Mouse (Mus musculus) spleen, postnatal 10 days (tissue): ENCODE data around the gene A530016L24Rik.

Experiments used
- DNase-seq, 2 experiments: peaks; one replicate each; pipeline ENCODE4 v3.0.0; 2021 to 2022; ENCODE audit warnings: low spot score in 2 of 2

A530016L24Rik gene

GRCm38 (mm10) chr12:112489134-112489533 is at the start of gene A530016L24Rik:
Gene A530016L24Rik (plus strand): TSS chr12:112489448.
- DNase-seq, result no peak

GRCm38 (mm10) chr12:112439993-112440392 is 49.3 kb upstream of the A530016L24Rik start:
- DNase-seq, result no peak

DNA sequence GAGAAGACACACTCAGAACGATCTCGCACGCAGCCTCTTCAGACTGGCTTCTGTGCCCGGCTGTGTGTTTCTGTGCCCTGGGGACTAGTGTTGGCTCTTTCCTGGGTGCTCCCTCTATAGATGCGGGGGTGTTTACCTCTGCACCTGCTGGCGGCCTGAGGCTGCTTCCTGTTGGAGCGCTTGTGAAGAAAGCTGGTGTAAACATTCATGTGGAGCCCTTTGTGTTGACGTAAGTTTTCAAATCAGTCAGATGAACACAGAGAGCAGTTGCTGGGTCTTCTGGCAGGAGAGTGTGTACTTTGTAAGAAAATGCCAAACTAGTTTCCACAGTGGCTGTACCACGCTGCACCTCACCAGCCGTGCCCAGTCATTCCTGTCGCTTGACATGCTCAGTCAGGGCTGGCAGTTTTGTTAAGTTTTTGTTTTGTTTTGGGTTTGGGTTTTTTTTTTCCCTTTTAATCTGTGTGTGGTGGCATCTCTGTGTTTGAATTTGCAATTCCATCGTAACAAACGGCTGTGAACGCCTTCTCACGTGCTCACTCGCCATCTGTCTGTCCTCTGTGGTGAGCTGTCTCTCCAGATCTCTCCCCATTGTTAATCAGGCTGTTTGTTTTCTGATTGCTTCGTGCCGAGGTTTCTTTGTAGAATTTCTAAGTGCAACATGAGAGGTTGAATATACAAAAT is 40.0 kb upstream of the A530016L24Rik start:
- DNase-seq, result no peak

GRCm38 (mm10) chr12:112449828-112450180 is 39.4 kb upstream of the A530016L24Rik start:
- DNase-seq, result no peak

DNA sequence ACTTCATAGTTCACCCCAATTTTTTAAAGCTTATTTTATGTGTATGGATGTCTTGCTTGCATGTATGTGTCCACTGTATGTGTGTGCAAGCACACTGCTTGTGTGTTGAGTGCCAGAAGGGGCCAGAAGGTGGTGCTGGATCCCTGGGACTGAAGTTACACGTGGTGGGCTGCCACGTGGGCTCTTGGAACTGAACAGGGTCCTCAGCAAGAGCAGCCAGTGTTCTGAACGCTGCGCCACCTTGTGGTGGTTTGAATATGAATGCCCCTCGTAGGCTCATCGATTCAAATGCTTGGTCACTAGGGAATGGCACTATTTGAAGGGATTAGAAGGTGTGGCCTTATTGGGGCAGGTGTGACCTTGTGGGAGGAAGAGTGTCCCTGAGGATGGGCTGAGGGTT is 38.4 kb upstream of the A530016L24Rik start:
- DNase-seq, result peak in 1 of 2 experiments; percentile 46

- no peak for DNase-seq
These were observed 37.9 kb upstream of the A530016L24Rik start for GRCm38 (mm10) chr12:112451381-112451780.

DNA sequence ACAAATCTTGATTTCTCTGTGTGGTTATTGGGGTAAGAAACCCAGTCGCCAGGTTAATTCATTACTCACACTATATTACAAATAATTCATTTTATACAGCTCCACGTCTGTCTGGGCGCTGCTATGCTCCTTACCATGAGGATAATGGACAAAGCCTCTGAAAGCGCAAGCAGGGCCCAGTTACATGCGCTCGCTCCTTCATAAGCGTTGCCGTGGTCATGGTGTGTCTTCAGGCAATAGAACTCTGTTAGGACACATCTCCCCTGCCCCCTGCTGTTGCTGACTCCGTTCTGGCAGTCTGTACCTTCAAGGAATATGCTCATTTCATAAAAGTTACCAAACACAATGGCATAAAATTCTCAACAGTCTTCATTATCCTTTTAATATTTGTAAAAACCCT is 37.4 kb upstream of the A530016L24Rik start:
- DNase-seq, result no peak

DNA sequence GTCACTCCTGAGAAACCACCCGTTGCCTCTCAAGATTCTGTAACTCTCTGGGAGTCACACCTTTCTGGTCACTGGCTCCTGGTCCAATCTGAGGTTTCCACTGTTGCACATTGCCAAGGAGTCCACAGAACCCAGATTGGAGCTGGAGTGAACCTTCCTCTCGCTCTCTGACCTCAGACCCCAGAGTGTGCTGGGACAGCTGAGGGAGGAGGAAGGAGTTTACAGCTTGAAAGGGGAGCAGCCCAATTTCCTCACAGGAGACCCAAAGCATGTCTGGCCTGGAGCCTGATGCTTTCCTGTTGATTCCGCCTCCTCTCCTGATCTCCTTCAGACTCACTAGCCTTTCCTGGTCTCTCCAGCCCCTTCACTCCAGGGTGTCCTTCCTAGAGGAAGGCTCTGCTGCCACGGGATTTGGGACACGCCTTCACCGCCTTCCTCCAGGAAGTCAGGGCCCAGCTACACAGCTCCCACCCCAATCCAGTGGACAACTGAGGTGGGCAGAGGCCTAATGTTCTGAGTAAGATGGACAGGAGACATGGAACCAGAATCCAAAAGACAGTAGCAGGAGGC is 33.0 kb upstream of the A530016L24Rik start:
- no peak for DNase-seq

- DNase-seq, result no peak
These were observed 31.4 kb upstream of the A530016L24Rik start for GRCm38 (mm10) chr12:112457839-112458238.

GRCm38 (mm10) chr12:112462423-112462822 is 26.8 kb upstream of the A530016L24Rik start:
- DNase-seq, result no peak

GRCm38 (mm10) chr12:112463209-112463608 is 26.0 kb upstream of the A530016L24Rik start:
- no peak for DNase-seq

GRCm38 (mm10) chr12:112463750-112464444 is 25.4 kb upstream of the A530016L24Rik start:
- DNase-seq, result no peak

DNA sequence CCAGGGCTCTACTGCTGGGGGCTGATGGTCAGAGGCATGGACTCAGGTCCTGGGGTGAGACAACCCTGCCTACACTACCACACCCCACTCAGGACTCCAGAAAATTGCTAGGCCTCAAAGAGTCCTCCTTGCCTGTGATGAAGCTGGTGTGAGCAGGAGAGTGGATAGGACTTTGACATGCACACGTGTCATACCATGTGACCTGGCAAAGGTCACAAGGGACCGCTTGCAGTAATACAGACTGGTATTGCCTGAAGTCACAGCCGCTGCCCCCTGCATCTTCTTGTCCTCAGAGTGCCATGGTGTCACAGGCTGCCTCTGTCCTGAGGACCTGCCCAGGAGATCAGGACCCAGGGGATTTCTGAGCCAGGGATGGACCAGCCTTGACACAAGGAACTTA is 24.7 kb upstream of the A530016L24Rik start:
- no peak for DNase-seq

DNA sequence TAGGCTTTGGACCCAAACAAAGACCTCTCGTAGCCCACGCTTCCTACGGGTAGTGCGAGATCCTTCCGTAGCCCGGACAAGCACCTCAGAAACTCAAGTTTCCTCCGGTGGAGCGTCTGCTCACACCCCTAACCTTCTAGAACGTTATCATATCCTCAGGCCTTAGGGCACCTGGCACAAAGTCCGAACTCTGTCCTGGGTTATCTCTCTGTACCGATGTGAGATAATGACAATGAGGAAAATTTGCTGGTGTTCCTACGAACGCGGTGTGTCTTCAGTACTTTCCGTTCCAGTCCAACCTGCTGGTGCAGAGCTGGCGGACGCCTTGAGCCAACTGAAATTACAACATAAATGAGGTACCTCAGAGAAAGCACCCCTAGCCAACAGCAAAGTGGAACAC is 23.3 kb upstream of the A530016L24Rik start:
- no peak for DNase-seq

- no peak for DNase-seq
These were observed 21.9 kb upstream of the A530016L24Rik start for GRCm38 (mm10) chr12:112467387-112467786.

- DNase-seq, result no peak
These were observed 19.9 kb upstream of the A530016L24Rik start for GRCm38 (mm10) chr12:112469393-112469792.

DNA sequence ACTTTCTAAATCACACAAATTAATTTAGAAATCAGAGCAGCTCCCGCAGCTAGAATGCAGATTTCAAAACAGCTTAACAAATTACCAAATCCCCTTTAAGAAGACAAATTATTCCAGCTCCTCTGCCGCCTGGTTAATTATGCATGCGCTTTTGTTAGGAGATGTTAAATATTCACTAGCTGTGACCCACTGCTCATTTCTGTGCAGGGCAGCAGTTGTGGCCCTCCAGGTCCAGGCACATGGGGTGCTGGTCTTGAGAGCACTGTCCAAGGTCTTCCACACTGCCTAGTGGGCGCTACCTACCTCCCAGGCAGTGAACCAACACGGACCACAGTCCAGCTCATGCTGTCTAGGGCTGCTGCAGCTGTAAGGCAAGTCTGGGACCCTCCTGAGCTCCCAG is 19.0 kb upstream of the A530016L24Rik start:
- no peak for DNase-seq

DNA sequence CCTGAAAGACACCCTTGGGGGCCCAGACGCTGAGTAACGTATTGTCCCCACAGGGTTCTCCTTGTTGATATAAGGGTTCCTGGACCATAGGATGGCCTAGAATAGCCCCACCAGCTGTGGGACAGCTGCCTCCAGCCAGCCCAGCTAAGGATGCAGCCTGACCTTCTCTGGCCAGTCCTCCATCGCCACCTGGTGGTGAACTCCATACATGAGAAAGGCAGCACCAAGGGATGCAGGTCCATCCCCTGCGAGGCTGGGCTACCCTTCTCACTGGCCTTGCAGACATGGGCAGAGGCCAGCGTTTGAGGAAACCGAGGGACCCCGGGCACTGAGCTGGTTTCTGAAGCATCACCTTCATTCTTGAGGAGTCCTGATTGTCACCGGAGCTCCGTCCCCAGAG is 15.5 kb upstream of the A530016L24Rik start:
- peak; percentile 49 to 80 for DNase-seq

- DNase-seq, result no peak
These were observed 287 bp downstream of the A530016L24Rik start for GRCm38 (mm10) chr12:112489535-112489934.

- no peak for DNase-seq
These were observed 1.2 kb downstream of the A530016L24Rik start for GRCm38 (mm10) chr12:112490444-112490939.

DNA sequence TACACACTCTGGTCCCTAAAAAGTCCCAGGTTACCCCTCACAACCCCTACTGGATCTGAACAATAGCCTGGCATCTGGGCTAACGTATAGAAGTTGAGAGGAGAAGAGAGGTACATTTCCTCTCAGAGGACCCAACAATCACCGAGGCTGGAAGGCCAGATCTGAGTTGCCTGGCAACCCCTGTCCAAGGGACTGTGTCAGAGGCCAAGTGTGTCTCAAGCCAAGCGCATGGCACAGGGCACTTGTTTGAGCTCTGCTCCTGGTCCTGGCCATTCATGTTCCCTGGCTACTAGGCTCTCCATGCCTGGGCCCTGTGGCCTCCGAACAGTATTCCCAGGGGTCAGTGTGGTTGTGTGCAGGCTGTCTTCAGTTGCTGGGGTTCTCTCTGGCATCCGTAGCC is 6.9 kb downstream of the A530016L24Rik start:
- no peak for DNase-seq

- no peak for DNase-seq
These were observed 8.5 kb downstream of the A530016L24Rik start for GRCm38 (mm10) chr12:112497731-112498130.

DNA sequence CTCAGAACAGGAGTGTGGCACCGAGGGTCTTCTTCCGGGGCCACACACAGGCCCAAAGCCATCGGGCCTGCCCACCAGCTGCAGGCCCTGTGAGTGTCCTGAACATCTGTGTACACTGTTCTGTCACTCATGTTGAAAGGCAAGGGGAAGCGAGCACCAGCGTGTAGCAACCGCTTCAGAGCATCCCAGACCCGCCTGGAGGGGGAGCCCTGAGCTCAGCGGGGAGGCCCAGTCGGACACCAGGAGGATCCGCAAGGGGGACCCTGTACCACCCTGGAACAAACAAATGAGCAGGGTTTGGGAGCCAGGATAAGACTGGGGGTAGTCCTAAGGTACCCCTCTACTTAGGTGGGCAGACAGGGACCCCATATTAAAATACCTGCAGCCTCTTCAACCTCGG is 9.4 kb downstream of the A530016L24Rik start:
- DNase-seq, result peak in 1 of 2 experiments; percentile 36
